Mouse (Mus musculus) lung, embryonic 16.5 days (tissue): ENCODE data around the gene Rhoj. TPM values are rescaled to one million over a fixed set of nuclear protein-coding genes. Genes with fewer than 3 reads are reported as not detected.
A peak's percentile ranks its signal among the peaks of the same experiment; 100 is the strongest.
"Not testable (repeated sequence)": the region's sequence is repeated elsewhere in the genome, so short reads cannot be mapped to it uniquely, and the experiment has no call there.

ENCODE experiments used
- ATAC-seq: fragments of 200-750 bp; cut with Nextera tagmentation; 2 replicates; pipeline ENCODE4 v1.8.0; 2017; ENCODE audit warnings: low read depth, mild to moderate bottlenecking, moderate library complexity
- H3K27ac ChIP-seq: fragments of 300-500 bp; sonication (generic); 2 replicates; pipeline ENCODE4 v1.5.1; 2014; ENCODE audit warnings: mild to moderate bottlenecking, control low read depth, low read length
- H3K27me3 ChIP-seq: fragments of 300-500 bp; sonication (generic); 2 replicates; pipeline ENCODE4 v1.6.1; 2014; ENCODE audit warnings: low read depth, low read length, mixed read lengths; ENCODE audit not compliant: control insufficient read depth, insufficient read depth
- H3K36me3 ChIP-seq: fragments of 300-500 bp; sonication (generic); 2 replicates; pipeline ENCODE4 v1.6.1; 2014; ENCODE audit warnings: low read length; ENCODE audit not compliant: control insufficient read depth, insufficient read depth
- H3K4me1 ChIP-seq: fragments of 300-500 bp; sonication (generic); replicated peaks from 2 replicates; pipeline ENCODE4 v1.6.1; 2014; ENCODE audit warnings: low read length, mixed read lengths; ENCODE audit not compliant: control insufficient read depth, insufficient read depth
- H3K4me2 ChIP-seq: fragments of 300-500 bp; sonication (generic); 2 replicates; pipeline ENCODE4 v1.6.1; 2014; ENCODE audit warnings: low read depth, low read length, control low read depth
- H3K4me3 ChIP-seq: fragments of 300-500 bp; sonication (generic); 2 replicates; pipeline ENCODE4 v1.5.1; 2014; ENCODE audit warnings: mild to moderate bottlenecking, low read length, control low read depth
- H3K9ac ChIP-seq: fragments of 300-500 bp; sonication (generic); 2 replicates; pipeline ENCODE4 v1.6.1; 2014; ENCODE audit warnings: low read length, control low read depth
- H3K9me3 ChIP-seq: fragments of 300-500 bp; sonication (generic); 2 replicates; pipeline ENCODE4 v1.6.1; 2016; ENCODE audit warnings: low read length; ENCODE audit not compliant: control insufficient read depth
- WGBS: fragments of 180-500 bp; shearing (Covaris S2); extraction: QIAGEN DNeasy Blood & Tissue Kit; methylation state at CpG from one replicate; pipeline ENCODE4 v1.1.7; 2014; 5-methylcytosine and 5-hydroxymethylcytosine counted together
- polyA plus RNA-seq: library from polyadenylated mRNA; unstranded; fragments of >200 nt; fragmentation: Nextera tagmentation; extraction: Ambion mirVana; gene quantifications from 2 replicates; pipeline ENCODE4 v1.2.1, GENCODE M21; 2015

The Rhoj gene
- polyA plus RNA-seq, 1 experiment from 2014 or later: 66.0 TPM

GRCm38 (mm10) chr12:75329188-75329587 is 21.1 kb downstream of the Rhoj start:
- no peaks in the 10 kb centered on the region for H3K4me1 ChIP-seq
- no peak for ATAC-seq
- H3K9ac ChIP-seq: no peak overlapping the region
- no peak overlapping the region for H3K4me3 ChIP-seq
- H3K27ac ChIP-seq: no peak overlapping the region
- H3K9me3 ChIP-seq: no peaks in the 10 kb centered on the region
- H3K4me2 ChIP-seq: no peak overlapping the region
- no peaks in the 10 kb centered on the region for H3K27me3 ChIP-seq
- 64% methylated on average over 2 of the region's 2 CpGs for WGBS
- H3K36me3 ChIP-seq: no peaks in the 10 kb centered on the region

- Histone ChIP-seq H3K9ac (no peak overlapping the region), H3K27me3 (no peaks in the 10 kb centered on the region), H3K27ac (no peak overlapping the region), H3K4me2 (no peak overlapping the region), H3K4me1 (no peaks in the 10 kb centered on the region), H3K4me3 (no peak overlapping the region), H3K9me3 (no peaks in the 10 kb centered on the region), H3K36me3 (no peaks in the 10 kb centered on the region)
- no peak for ATAC-seq
- 78% methylated on average over 3 of the region's 3 CpGs for WGBS
Measured at GRCm38 (mm10) chr12:75339894-75340293, 31.8 kb downstream of the Rhoj start.

GRCm38 (mm10) chr12:75340331-75340730 is 32.2 kb downstream of the Rhoj start:
- Histone ChIP-seq H3K4me1 (no peaks in the 10 kb centered on the region), H3K27ac (no peak overlapping the region), H3K4me3 (no peak overlapping the region), H3K9me3 (no peaks in the 10 kb centered on the region), H3K36me3 (no peaks in the 10 kb centered on the region), H3K27me3 (no peaks in the 10 kb centered on the region), H3K4me2 (no peak overlapping the region), H3K9ac (no peak overlapping the region)
- no peak for ATAC-seq
- WGBS: 90% methylated on average over 7 of the region's 7 CpGs

- Histone ChIP-seq H3K36me3 (no peaks in the 10 kb centered on the region), H3K27ac (no peak overlapping the region), H3K4me2 (no peak overlapping the region), H3K9me3 (no peaks in the 10 kb centered on the region), H3K27me3 (no peaks in the 10 kb centered on the region), H3K4me1 (peaks cover 3% of the 10 kb centered on the region; the same call in 1 of the 2 replicates), H3K4me3 (no peak overlapping the region), H3K9ac (no peak overlapping the region)
- no peak for ATAC-seq
- 68% methylated on average over 7 of the region's 7 CpGs for WGBS
Measured at GRCm38 (mm10) chr12:75348551-75348950, 40.4 kb downstream of the Rhoj start.

GRCm38 (mm10) chr12:75349537-75349936 is 41.4 kb downstream of the Rhoj start:
- H3K4me3 ChIP-seq, H3K9me3 ChIP-seq, ATAC-seq, H3K27me3 ChIP-seq, H3K27ac ChIP-seq, H3K4me2 ChIP-seq, H3K9ac ChIP-seq, H3K36me3 ChIP-seq, H3K4me1 ChIP-seq: not testable (repeated sequence)
- WGBS: 81% methylated on average over 5 of the region's 5 CpGs

GRCm38 (mm10) chr12:75350750-75351149 is 42.6 kb downstream of the Rhoj start:
- no peak overlapping the region for H3K4me3 ChIP-seq
- no peaks in the 10 kb centered on the region for H3K9me3 ChIP-seq
- H3K36me3 ChIP-seq: no peaks in the 10 kb centered on the region
- no peaks in the 10 kb centered on the region for H3K27me3 ChIP-seq
- H3K27ac ChIP-seq: no peak overlapping the region
- H3K4me2 ChIP-seq: no peak overlapping the region
- H3K9ac ChIP-seq: no peak overlapping the region
- peaks cover 3% of the 10 kb centered on the region; the same call in 1 of the 2 replicates for H3K4me1 ChIP-seq
- WGBS: 90% methylated on average over 5 of the region's 5 CpGs
- no peak for ATAC-seq

GRCm38 (mm10) chr12:75351846-75352245 is 43.7 kb downstream of the Rhoj start:
- no peak for ATAC-seq
- Histone ChIP-seq H3K27ac (no peak overlapping the region), H3K9ac (no peak overlapping the region), H3K9me3 (no peaks in the 10 kb centered on the region), H3K27me3 (no peaks in the 10 kb centered on the region), H3K36me3 (no peaks in the 10 kb centered on the region), H3K4me3 (no peak overlapping the region), H3K4me2 (no peak overlapping the region), H3K4me1 (peaks cover 3% of the 10 kb centered on the region; the same call in 1 of the 2 replicates)
- WGBS: 55% methylated on average over 7 of the region's 7 CpGs

- H3K4me2 ChIP-seq: 0 out of 2 replicates have a peak overlapping the region, but pooled peaks have one; percentile 6
- H3K27ac ChIP-seq: no peak overlapping the region
- H3K9ac ChIP-seq: no peak overlapping the region
- H3K36me3 ChIP-seq: no peaks in the 10 kb centered on the region
- H3K4me1 ChIP-seq: peaks cover 3% of the 10 kb centered on the region; the same call in 1 of the 2 replicates
- no peak overlapping the region for H3K4me3 ChIP-seq
- ATAC-seq: peak; percentile 69
- H3K9me3 ChIP-seq: no peaks in the 10 kb centered on the region
- H3K27me3 ChIP-seq: no peaks in the 10 kb centered on the region
- WGBS: 25% methylated on average over 6 of the region's 6 CpGs
Measured at GRCm38 (mm10) chr12:75352410-75352809, 44.3 kb downstream of the Rhoj start.

GRCm38 (mm10) chr12:75354354-75354753 is 46.2 kb downstream of the Rhoj start:
- H3K4me2 ChIP-seq: no peak overlapping the region
- no peak overlapping the region for H3K27ac ChIP-seq
- no peak overlapping the region for H3K4me3 ChIP-seq
- WGBS: 60% methylated on average over 7 of the region's 7 CpGs
- no peak overlapping the region for H3K9ac ChIP-seq
- peaks cover 9% of the 10 kb centered on the region for H3K4me1 ChIP-seq
- no peaks in the 10 kb centered on the region for H3K9me3 ChIP-seq
- ATAC-seq: no peak
- H3K27me3 ChIP-seq: no peaks in the 10 kb centered on the region
- no peaks in the 10 kb centered on the region for H3K36me3 ChIP-seq

- Histone ChIP-seq H3K9ac (no peak overlapping the region), H3K36me3 (no peaks in the 10 kb centered on the region), H3K4me3 (no peak overlapping the region), H3K27ac (no peak overlapping the region), H3K4me1 (peaks cover 8% of the 10 kb centered on the region; the same call in 1 of the 2 replicates), H3K27me3 (no peaks in the 10 kb centered on the region), H3K4me2 (no peak overlapping the region), H3K9me3 (no peaks in the 10 kb centered on the region)
- ATAC-seq: no peak
- 82% methylated on average over 4 of the region's 4 CpGs for WGBS
Measured at GRCm38 (mm10) chr12:75357781-75358180, 49.7 kb downstream of the Rhoj start.
